Mouse (Mus musculus) c-Kit-positive CD71-positive TER-119-positive erythroid progenitor cells, embryonic 14.5 days (primary cell): Measurements from ENCODE around the gene Arhgap42.

Experiments
- DNase-seq: peaks from one replicate; pipeline ENCODE4 v3.0.0-alpha.2; 2013; ENCODE audit warnings: low spot score

Arhgap42 gene

GRCm38 (mm10) chr9:9210464-9210863 is 28.4 kb downstream of the Arhgap42 start:
- no peak for DNase-seq

DNA sequence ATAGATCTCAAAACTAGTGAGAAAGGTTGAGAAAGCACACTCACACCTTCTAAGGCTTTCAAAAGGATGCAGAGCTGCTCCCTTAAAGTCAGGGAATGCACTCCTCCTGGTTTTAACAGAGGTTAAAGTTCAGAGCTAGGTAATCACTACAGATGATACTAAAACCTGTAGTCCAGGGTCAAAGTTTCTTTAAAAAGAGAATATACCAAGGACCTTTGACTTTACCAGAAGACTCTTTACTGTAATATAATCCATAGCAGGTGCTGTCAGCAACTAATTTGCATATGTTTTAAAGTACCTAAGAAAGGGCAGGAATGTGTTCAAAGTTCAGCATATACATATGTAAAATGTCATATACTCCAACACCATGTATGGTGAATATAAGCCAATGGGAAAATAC is 30.7 kb downstream of the Arhgap42 start:
- no peak for DNase-seq

DNA sequence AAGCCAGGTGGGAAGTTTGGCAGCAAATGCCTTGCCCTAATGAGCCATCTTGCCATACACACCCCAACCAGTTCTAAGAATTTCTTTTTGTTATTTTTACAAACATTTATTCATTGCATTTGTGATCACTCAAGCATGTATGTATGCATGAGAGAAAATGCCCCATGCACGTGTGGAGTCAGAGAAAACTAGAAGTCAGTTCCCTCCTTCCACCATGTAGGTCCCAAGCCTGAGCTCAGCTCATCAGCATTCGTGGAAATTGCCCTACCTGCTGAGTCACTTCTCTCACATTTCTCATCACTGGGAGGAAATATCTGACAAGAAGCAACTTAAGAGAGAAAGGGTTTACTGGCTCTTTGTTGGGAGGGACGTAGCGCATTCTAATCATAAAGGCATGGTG is 31.6 kb downstream of the Arhgap42 start:
- no peak for DNase-seq

- DNase-seq: no peak
Observed at GRCm38 (mm10) chr9:9200827-9201388, 38.0 kb downstream of the Arhgap42 start.

- DNase-seq: no peak
Observed at GRCm38 (mm10) chr9:9199170-9199841, 39.6 kb downstream of the Arhgap42 start.

GRCm38 (mm10) chr9:9198645-9199044 is 40.3 kb downstream of the Arhgap42 start:
- DNase-seq: no peak

DNA sequence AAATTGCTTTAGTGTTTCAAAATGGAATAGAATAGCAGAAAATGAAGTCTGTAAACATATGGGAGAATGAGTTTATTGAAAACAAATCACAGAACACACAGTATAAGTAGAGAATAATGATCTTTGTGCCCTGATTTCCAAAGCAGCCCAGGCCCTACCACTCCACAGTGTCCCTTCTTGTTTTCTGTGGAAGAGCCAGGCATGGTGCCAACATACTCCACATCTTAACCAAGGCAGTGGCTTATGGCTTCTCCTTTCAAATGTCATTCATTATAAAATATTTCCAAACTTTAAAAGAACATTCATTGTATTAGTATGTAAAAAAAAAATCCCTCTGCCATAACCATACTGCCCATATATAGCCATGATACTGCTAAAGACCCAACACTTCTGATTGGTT is 42.9 kb downstream of the Arhgap42 start:
- no peak for DNase-seq

DNA sequence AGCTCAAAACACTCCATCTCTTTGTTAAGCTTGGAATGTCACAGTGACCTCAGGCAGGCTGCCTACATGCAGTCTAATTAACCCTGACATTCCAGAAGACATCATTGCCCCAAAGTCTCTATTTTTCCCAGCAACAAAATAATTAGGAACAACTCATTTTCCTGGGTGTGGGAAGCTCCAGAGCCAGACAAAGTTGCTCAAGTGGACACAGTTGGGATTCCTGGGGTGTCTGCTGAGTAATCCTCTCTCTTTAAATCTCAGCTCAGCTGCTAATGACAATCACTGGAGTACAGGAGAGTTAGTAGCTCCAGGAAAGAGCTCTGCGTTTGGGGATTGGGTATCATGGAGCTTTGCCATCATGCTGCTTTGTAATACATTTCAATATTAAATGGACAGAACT is 44.4 kb downstream of the Arhgap42 start:
- no peak for DNase-seq

DNA sequence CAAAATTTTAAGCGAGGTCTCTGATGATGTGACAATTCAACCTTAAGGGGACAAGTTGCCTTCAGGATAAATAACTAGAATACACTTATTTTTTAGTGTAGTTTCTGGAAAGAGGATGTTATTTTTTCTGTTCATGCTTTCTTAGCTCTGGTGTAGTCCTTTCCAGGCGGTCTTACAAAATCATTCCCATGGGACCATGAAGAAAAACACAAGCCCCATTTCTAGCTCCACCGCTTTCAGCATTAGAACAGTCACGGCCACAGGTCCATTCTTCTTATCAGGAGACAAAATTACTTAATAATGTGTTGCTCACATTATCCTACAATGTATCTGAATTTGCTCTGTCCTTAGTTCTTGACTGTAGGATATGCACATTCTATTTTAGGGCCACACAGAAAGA is 46.2 kb downstream of the Arhgap42 start:
- DNase-seq: no peak

GRCm38 (mm10) chr9:9190835-9191234 is 48.1 kb downstream of the Arhgap42 start:
- no peak for DNase-seq

DNA sequence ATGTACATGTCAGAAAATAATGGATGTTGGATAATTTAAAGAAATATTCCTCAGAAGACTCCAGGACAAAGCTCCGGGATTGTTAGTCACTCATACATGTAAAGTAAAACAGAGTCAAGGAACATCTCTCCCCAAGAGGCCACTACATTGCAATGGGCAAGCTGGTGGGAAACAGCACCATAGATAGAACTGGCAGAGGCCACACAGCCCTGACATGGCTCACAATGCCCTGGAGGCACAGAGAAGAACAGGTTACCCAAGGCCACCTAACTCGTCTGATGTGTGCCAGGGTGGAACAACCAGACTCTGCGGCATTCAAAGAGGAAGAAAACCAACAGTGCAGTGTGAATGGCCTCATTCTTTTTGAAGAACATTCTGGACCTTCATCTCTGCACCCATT is 50.7 kb downstream of the Arhgap42 start:
- no peak for DNase-seq

DNA sequence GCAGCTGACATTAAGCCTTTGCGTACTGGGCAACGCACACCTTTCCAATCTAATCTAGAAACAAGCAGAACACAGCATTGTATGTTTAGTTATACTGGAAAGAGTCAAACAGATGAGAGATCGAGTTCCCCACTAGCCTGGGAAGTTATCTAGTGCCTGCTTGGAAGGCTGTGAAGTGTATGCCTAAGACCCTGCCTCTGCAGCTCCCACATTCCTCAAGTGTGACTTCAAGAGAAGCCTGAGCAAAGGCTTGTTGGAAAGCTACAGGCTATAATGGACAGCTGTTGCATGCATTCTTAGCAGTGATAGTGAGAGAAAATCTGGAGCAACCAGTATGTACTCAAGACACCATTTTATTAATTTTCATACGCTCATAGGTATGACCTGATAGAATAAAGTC is 61.2 kb downstream of the Arhgap42 start:
- no peak for DNase-seq

DNA sequence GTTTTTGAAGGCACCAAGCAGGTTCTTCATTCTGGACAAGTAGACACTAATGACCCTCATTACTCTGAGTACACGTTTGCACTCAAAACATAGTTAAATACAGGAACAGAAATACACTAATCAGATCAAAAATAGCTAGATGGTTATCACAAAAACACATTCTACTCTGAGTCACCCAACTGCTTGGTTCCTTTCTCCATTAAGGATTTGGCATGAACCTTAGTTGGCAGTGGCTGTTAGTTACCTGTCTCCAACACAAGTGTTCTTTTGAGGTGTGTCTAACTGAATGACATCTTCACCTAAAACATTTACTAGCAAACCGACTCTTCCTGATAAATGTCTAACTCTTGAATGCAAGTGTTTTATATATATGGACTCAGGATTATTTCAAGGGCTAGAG is 64.0 kb downstream of the Arhgap42 start:
- DNase-seq: no peak

DNA sequence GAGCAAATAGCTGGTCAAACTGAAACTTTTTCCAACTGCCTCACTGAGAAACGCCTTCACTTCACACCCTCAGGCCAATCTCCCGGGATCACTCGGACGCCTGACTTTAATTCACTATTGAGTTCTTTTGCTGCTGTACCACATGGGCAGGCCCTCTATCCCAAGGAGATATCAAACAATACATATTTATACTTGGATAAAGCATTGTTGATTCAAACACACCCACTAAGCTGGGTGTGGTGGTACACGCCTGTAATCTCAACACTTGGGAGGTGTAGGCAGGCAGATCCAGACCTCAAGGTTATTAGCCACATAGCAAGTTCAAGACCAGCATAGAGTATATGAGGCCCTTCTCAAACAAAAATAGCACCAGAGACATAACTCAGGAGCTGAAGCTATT is 64.7 kb downstream of the Arhgap42 start:
- no peak for DNase-seq

DNA sequence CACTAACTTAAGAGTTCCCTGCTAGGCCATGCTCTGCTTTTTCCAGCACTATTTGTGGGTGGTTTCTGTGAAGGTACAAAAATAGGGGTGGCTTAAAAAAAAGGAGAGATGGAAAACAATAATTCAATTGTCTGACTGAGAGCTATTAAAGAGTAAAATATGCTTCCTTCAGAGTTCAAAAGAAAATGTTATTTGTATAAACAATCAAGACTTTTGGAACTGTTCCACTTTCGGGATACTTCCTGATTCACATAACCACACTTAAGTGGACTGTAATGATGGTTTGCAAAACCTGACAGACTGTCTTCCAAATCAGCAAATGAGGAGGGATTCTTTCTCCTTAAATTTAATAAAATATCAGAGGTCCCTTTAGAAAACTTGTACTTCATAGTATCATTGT is 65.8 kb downstream of the Arhgap42 start:
- no peak for DNase-seq

DNA sequence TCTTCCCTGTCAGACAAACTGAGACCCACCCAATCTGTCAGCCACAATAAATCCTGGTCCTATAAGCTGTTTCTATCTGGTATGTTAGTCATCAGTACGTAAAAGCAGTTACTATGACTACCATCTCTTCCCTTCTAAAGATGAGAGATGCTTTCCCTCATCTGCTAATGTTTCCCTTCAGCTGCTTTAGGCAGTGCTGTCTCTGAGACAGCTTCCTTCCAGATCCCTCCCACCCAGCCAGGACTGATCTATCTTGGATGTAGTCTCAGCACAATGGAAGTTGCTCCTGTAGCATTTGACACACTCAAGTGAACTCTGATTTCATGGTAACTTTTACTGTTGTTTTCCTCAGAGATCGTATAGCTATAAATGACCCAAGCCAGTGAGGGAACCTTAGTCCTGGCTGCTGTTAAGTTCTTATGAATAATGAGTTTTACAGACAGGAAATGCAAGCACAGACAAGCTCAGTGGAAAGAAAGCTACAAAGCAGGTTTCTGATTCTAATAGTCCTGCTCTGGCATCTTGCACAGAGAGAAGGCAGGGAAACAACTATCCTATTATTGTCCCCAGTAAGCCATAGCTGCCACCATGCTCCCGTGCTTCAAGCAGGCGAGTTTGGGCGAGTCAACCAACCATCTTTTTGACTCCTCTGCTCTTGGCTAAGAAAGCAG is 67.6 kb downstream of the Arhgap42 start:
- DNase-seq: no peak

- no peak for DNase-seq
Observed at GRCm38 (mm10) chr9:9165641-9166063, 73.2 kb downstream of the Arhgap42 start.

DNA sequence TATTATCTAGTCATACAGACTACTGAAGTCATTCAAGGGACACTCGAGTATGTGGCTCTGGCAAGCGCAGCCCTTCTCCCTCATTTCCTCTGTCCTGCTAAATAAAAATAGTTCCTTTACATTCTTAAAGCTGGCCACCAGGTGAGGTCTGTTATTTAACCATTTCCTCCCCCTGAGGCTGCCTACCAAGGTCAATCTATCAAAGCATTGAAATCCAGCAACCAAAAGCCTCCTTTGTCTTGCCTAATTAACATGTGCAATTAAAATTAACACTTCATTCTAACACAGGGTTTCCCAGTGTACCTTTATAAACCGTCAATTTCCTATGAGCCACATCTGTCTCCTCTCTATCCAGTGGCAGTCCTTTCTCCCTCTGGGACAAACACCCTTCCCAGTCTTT is 78.2 kb downstream of the Arhgap42 start:
- no peak for DNase-seq

- no peak for DNase-seq
Observed at GRCm38 (mm10) chr9:9158241-9158640, 80.7 kb downstream of the Arhgap42 start.

- no peak for DNase-seq
Observed at GRCm38 (mm10) chr9:9157425-9157824, 81.5 kb downstream of the Arhgap42 start.

- DNase-seq: no peak
Observed at GRCm38 (mm10) chr9:9154636-9155035, 84.3 kb downstream of the Arhgap42 start.

DNA sequence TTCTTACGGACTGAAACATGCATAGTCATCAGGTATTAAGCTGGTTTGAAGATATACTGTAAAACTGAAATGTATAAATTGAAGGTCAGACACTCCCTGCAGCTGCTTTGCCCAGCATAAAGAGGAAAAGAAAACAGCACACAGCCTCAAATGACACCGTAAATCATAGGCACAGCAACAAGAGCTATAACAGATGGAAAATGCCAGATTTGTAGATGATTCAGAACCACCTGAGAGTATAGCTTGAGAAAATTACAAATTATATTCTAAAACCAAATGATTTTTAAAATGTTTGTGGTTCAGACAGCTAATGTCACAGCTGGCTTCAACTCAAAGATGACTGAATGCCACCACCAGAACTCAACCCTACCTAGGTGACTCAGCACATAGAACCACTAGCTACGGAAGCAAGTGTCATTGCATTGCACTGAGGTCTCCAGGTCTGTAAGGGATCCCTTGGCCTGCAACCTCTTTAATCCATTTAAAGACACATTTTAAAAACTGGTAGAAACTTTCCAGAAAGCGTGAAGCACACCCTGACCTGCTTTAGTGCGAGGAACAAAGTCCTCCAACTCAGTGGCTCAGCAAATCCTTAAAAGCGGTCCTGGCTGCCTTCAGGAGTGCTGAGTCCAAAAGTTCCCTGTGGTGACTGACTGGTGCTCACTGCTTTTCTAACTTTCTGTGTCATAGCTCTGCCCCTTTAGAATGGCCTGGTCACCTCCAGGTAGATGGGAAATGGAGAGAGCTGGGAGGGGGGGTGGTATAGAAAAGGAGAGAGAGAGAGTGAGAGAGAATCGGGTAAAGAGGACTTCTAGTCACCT is 94.4 kb downstream of the Arhgap42 start:
- DNase-seq: no peak

GRCm38 (mm10) chr9:9143102-9143501 is 95.8 kb downstream of the Arhgap42 start:
- no peak for DNase-seq
